Mouse (Mus musculus) hindbrain, postnatal 0 days (tissue): Measurements from ENCODE around the gene 4933400A11Rik. TPM values are rescaled to one million over a fixed set of nuclear protein-coding genes. Genes with fewer than 3 reads are reported as not detected.
A peak's percentile ranks its signal among the peaks of the same experiment; 100 is the strongest.

Experiments
- ATAC-seq: fragments of 200-750 bp; cut with Nextera tagmentation; 2 replicates; pipeline ENCODE4 v1.8.0; 2017; ENCODE audit warnings: mild to moderate bottlenecking, moderate TSS enrichment, moderate library complexity
- DNase-seq: peaks from one replicate; pipeline ENCODE4 v3.0.0-alpha.2; 2015; ENCODE audit warnings: low spot score
- H3K27ac ChIP-seq: fragments of 300-500 bp; sonication (generic); 2 replicates; pipeline ENCODE4 v1.5.1; 2014; ENCODE audit warnings: mild to moderate bottlenecking
- H3K27me3 ChIP-seq: fragments of 300-500 bp; sonication (generic); 2 replicates; pipeline ENCODE4 v1.6.1; 2014; ENCODE audit warnings: low read length, mixed read lengths; ENCODE audit not compliant: insufficient read depth
- H3K36me3 ChIP-seq: fragments of 300-500 bp; sonication (generic); 2 replicates; pipeline ENCODE4 v1.6.1; 2014; ENCODE audit warnings: low read length, mixed read lengths; ENCODE audit not compliant: insufficient read depth
- H3K4me1 ChIP-seq: fragments of 300-500 bp; sonication (generic); 2 replicates; pipeline ENCODE4 v1.6.1; 2014; ENCODE audit warnings: antibody characterized with exemption, low read length, mixed read lengths; ENCODE audit not compliant: insufficient read depth
- H3K4me2 ChIP-seq: fragments of 300-500 bp; sonication (generic); 2 replicates; pipeline ENCODE4 v1.6.1; 2014; ENCODE audit warnings: low read depth, mild to moderate bottlenecking, low read length, moderate library complexity, mixed read lengths
- H3K4me3 ChIP-seq: fragments of 300-500 bp; sonication (generic); 2 replicates; pipeline ENCODE4 v1.5.1; 2014; ENCODE audit warnings: low read length
- H3K9ac ChIP-seq: fragments of 300-500 bp; sonication (generic); replicated peaks from 2 replicates; pipeline ENCODE4 v1.6.1; 2014; ENCODE audit warnings: mild to moderate bottlenecking, low read length, moderate library complexity, mixed read lengths
- H3K9me3 ChIP-seq: fragments of 300-500 bp; sonication (generic); 2 replicates; pipeline ENCODE4 v1.6.1; 2016; ENCODE audit warnings: low read length, mixed read lengths
- CTCF ChIP-seq: IDR thresholded peaks from 2 replicates; pipeline ENCODE4 v1.5.1; 2016; ENCODE audit warnings: antibody characterized with exemption, control low read depth, low read depth
- WGBS: fragments of 180-500 bp; shearing (Covaris S2); extraction: QIAGEN DNeasy Blood & Tissue Kit; methylation state at CpG from one replicate; pipeline ENCODE4 v1.1.7; 2014; 5-methylcytosine and 5-hydroxymethylcytosine counted together
- polyA plus RNA-seq: library from polyadenylated mRNA; unstranded; fragments of >200 nt; fragmentation: Nextera tagmentation; extraction: Ambion mirVana; gene quantifications from 2 replicates; pipeline ENCODE4 v1.2.1, GENCODE M21; 2015
- total RNA-seq: library from RNA; depleted of rRNA; stranded (reverse); fragments of >200 nt; gene quantifications from 2 replicates; pipeline ENCODE4 v1.2.3, GENCODE M21; 2014; rRNA removed

Gene 4933400A11Rik
- not detected in 2 replicates for total RNA-seq
- not detected in 2 replicates for polyA plus RNA-seq

GRCm38 (mm10) chrX:169779535-169779934 lies at the start of gene 4933400A11Rik:
4933400A11Rik (minus strand) TSS chrX:169779635.
- Histone ChIP-seq H3K36me3 (no peaks in the 10 kb centered on the region), H3K4me2 (no peak within 1 kb of the TSS), H3K27ac (no peak within 1 kb of the TSS), H3K4me1 (no peaks in the 10 kb centered on the region), H3K9me3 (no peaks in the 10 kb centered on the region), H3K27me3 (no peaks in the 10 kb centered on the region), H3K9ac (no peak within 1 kb of the TSS), H3K4me3 (no peak within 1 kb of the TSS)
- TF ChIP-seq CTCF, result no peak
- 86% methylated on average over 3 of the region's 3 CpGs for WGBS
- no peak for DNase-seq
- no peak for ATAC-seq

GRCm38 (mm10) chrX:169828136-169828535 lies 48.7 kb upstream of the 4933400A11Rik start:
- H3K27ac ChIP-seq, result peak overlapping the region; percentile 36
- no peaks in the 10 kb centered on the region for H3K9me3 ChIP-seq
- no peaks in the 10 kb centered on the region for H3K36me3 ChIP-seq
- TF ChIP-seq CTCF, result no peak
- no peak for DNase-seq
- H3K9ac ChIP-seq, result 0 out of 2 replicates have a peak overlapping the region, but pooled peaks have one; percentile 9
- H3K4me2 ChIP-seq, result peak overlapping the region; percentile 35
- no peaks in the 10 kb centered on the region for H3K4me1 ChIP-seq
- 40% methylated on average over 5 of the region's 5 CpGs for WGBS
- no peaks in the 10 kb centered on the region for H3K27me3 ChIP-seq
- peak overlapping the region; percentile 2; the same call in 1 of the 2 replicates for H3K4me3 ChIP-seq
- no peak for ATAC-seq

- H3K27me3 ChIP-seq, result no peaks in the 10 kb centered on the region
- no peaks in the 10 kb centered on the region for H3K9me3 ChIP-seq
- peak overlapping the region; percentile 35 for H3K4me2 ChIP-seq
- H3K36me3 ChIP-seq, result no peaks in the 10 kb centered on the region
- ATAC-seq (no peak), DNase-seq (no peak)
- H3K4me3 ChIP-seq, result 0 out of 2 replicates have a peak overlapping the region, but pooled peaks have one; percentile 2
- no peaks in the 10 kb centered on the region for H3K4me1 ChIP-seq
- 20% methylated on average over 7 of the region's 7 CpGs for WGBS
- H3K9ac ChIP-seq, result 0 out of 2 replicates have a peak overlapping the region, but pooled peaks have one; percentile 9
- peak overlapping the region; percentile 36 for H3K27ac ChIP-seq
- no peak for TF ChIP-seq CTCF
Measured at GRCm38 (mm10) chrX:169827720-169828119, 48.3 kb upstream of the 4933400A11Rik start.

GRCm38 (mm10) chrX:169826947-169827346 lies 47.5 kb upstream of the 4933400A11Rik start:
- WGBS, result 49% methylated on average over 10 of the region's 10 CpGs

GRCm38 (mm10) chrX:169813673-169814072 lies 34.2 kb upstream of the 4933400A11Rik start:
- no peak for DNase-seq
- 63% methylated on average over 1 of the region's 1 CpGs for whole genome bisulfite sequencing
- Histone ChIP-seq H3K4me1 (no peaks in the 10 kb centered on the region), H3K27ac (no peak overlapping the region), H3K36me3 (no peaks in the 10 kb centered on the region), H3K4me3 (no peak overlapping the region), H3K27me3 (no peaks in the 10 kb centered on the region), H3K4me2 (no peak overlapping the region), H3K9me3 (no peaks in the 10 kb centered on the region), H3K9ac (no peak overlapping the region)
- TF ChIP-seq CTCF, result no peak
- ATAC-seq, result no peak

More at GRCm38 (mm10) chrX:169826947-169827346, 47.5 kb upstream of the 4933400A11Rik start:
- no peaks in the 10 kb centered on the region for H3K27me3 ChIP-seq
- H3K4me1 ChIP-seq, result no peaks in the 10 kb centered on the region
- no peaks in the 10 kb centered on the region for H3K9me3 ChIP-seq
- DNase-seq, result peak; percentile 31
- ATAC-seq, result peak; percentile 45; the same call in 1 of the 2 replicates
- no peak for TF ChIP-seq CTCF
- H3K36me3 ChIP-seq, result no peaks in the 10 kb centered on the region
- no peak overlapping the region for H3K27ac ChIP-seq
- peak overlapping the region; percentile 28; the same call in 1 of the 2 replicates for H3K4me2 ChIP-seq
- no peak overlapping the region for H3K9ac ChIP-seq
- H3K4me3 ChIP-seq, result no peak overlapping the region

- TF ChIP-seq CTCF, result no peak
- ATAC-seq (no peak), DNase-seq (no peak)
- H3K4me3 ChIP-seq, result no peak overlapping the region
- no peaks in the 10 kb centered on the region for H3K4me1 ChIP-seq
- WGBS, result 84% methylated on average over 2 of the region's 2 CpGs
- H3K9me3 ChIP-seq, result no peaks in the 10 kb centered on the region
- no peak overlapping the region for H3K4me2 ChIP-seq
- H3K27me3 ChIP-seq, result no peaks in the 10 kb centered on the region
- H3K36me3 ChIP-seq, result no peaks in the 10 kb centered on the region
- no peak overlapping the region for H3K27ac ChIP-seq
- no peak overlapping the region for H3K9ac ChIP-seq
Measured at GRCm38 (mm10) chrX:169811783-169812182, 32.3 kb upstream of the 4933400A11Rik start.

- TF ChIP-seq CTCF, result no peak
- no peak for DNase-seq
- Histone ChIP-seq H3K27ac (no peak overlapping the region), H3K4me1 (no peaks in the 10 kb centered on the region), H3K36me3 (no peaks in the 10 kb centered on the region), H3K27me3 (no peaks in the 10 kb centered on the region), H3K4me3 (no peak overlapping the region), H3K9ac (no peak overlapping the region), H3K9me3 (no peaks in the 10 kb centered on the region), H3K4me2 (no peak overlapping the region)
- ATAC-seq, result no peak
- WGBS, result 55% methylated on average over 5 of the region's 5 CpGs
Measured at GRCm38 (mm10) chrX:169811318-169811717, 31.9 kb upstream of the 4933400A11Rik start.
